Mouse (Mus musculus) CH12.LX (cell line): Measurements from ENCODE around the gene Cacna1c. TPM values are rescaled to one million over a fixed set of nuclear protein-coding genes. Genes with fewer than 3 reads are reported as not detected.

Source experiments
- DNase-seq: peaks from one replicate; pipeline ENCODE4 v3.0.0-alpha.2; 2013; ENCODE audit errors: extremely low read depth
- H3K27ac ChIP-seq: 2 replicates; pipeline ENCODE4 v1.5.1; 2012; ENCODE audit warnings: low read depth, mild to moderate bottlenecking, control low read depth, moderate library complexity; ENCODE audit not compliant: insufficient read depth
- H3K27me3 ChIP-seq: replicated peaks from 2 replicates; pipeline ENCODE3; 2012; ENCODE audit warnings: inconsistent platforms
- H3K36me3 ChIP-seq, 2 experiments: replicated peaks in 1 of 2; 2 replicates each; pipeline versions ENCODE3 to v1.6.1; 2012; ENCODE audit warnings: inconsistent platforms in 1 of 2, low read length in 1 of 2, mild to moderate bottlenecking in 1 of 2, mixed read lengths in 1 of 2, moderate library complexity in 1 of 2; ENCODE audit not compliant: control insufficient read depth in 1 of 2, insufficient read depth in 1 of 2
- H3K4me1 ChIP-seq, 2 experiments: 2 replicates each; pipeline ENCODE4 v1.6.1; 2012; ENCODE audit warnings: inconsistent platforms in 1 of 2, moderate library complexity in 1 of 2; ENCODE audit not compliant: insufficient read depth in 2 of 2, control insufficient read depth in 1 of 2
- H3K4me2 ChIP-seq: 2 replicates; pipeline ENCODE4 v1.6.1; 2012; ENCODE audit warnings: low read depth, mild to moderate bottlenecking, control low read depth; ENCODE audit not compliant: poor library complexity, insufficient read depth, severe bottlenecking
- H3K4me3 ChIP-seq, 3 experiments: fragments of 150-350 bp in 1 of 3; sonication (generic) in 1 of 3; replicated peaks in 1 of 3; 2 replicates each; pipeline versions ENCODE3 to v1.5.1; 2011 to 2012; ENCODE audit warnings: low read depth in 2 of 3, low read length in 2 of 3, mild to moderate bottlenecking in 2 of 3, moderate library complexity in 2 of 3, control low read depth in 1 of 3, improper control_type of control experiment in 1 of 3, inconsistent platforms in 1 of 3, mixed read lengths in 1 of 3; ENCODE audit not compliant: poor library complexity in 1 of 3
- H3K79me2 ChIP-seq: replicated peaks from 2 replicates; pipeline ENCODE4 v1.6.1; 2012; ENCODE audit warnings: mild to moderate bottlenecking, moderate library complexity; ENCODE audit not compliant: control insufficient read depth, poor library complexity, insufficient read depth, severe bottlenecking; ENCODE audit errors: extremely low read depth
- H3K9ac ChIP-seq: 2 replicates; pipeline ENCODE4 v1.6.1; 2012; ENCODE audit warnings: low read depth, mild to moderate bottlenecking, control low read depth, moderate library complexity; ENCODE audit not compliant: insufficient read depth
- H3K9me3 ChIP-seq: replicated peaks from 2 replicates; pipeline ENCODE3; 2012; ENCODE audit warnings: low read length, inconsistent platforms, mixed read lengths
- BHLHE40 ChIP-seq: IDR thresholded peaks from 2 replicates; pipeline ENCODE4 v1.6.1; 2011; ENCODE audit warnings: mild to moderate bottlenecking, low read depth, low read length, improper control_type of control experiment
- CHD2 ChIP-seq: IDR thresholded peaks from 2 replicates; pipeline ENCODE4 v1.6.1; 2011; ENCODE audit warnings: low read length, improper control_type of control experiment
- ETS1 ChIP-seq: conservative IDR thresholded peaks from 2 replicates; pipeline ENCODE4 v1.6.1; 2012; ENCODE audit warnings: low read depth, mild to moderate bottlenecking, inconsistent platforms, low read length, improper control_type of control experiment, moderate library complexity
- JUN ChIP-seq: IDR thresholded peaks from 2 replicates; pipeline ENCODE4 v1.6.1; 2011; ENCODE audit warnings: low read depth, mild to moderate bottlenecking, low read length, improper control_type of control experiment, moderate library complexity; ENCODE audit not compliant: insufficient read depth
- KAT2A ChIP-seq: IDR thresholded peaks from 2 replicates; pipeline ENCODE4 v1.6.1; 2012; ENCODE audit warnings: low read length, improper control_type of control experiment, inconsistent platforms; ENCODE audit not compliant: insufficient replicate concordance
- MAFK ChIP-seq: IDR thresholded peaks from 2 replicates; pipeline ENCODE4 v1.6.1; 2011; ENCODE audit warnings: low read length, improper control_type of control experiment; ENCODE audit not compliant: insufficient replicate concordance
- MAX ChIP-seq: IDR thresholded peaks from 2 replicates; pipeline ENCODE4 v1.6.1; 2011; ENCODE audit warnings: low read length, improper control_type of control experiment
- MEF2A ChIP-seq: IDR thresholded peaks from 2 replicates; pipeline ENCODE4 v1.6.1; 2014; ENCODE audit warnings: low read depth, mild to moderate bottlenecking, inconsistent platforms, low read length, improper control_type of control experiment, borderline replicate concordance
- MYC ChIP-seq: IDR thresholded peaks from 2 replicates; pipeline ENCODE4 v1.6.1; 2011; ENCODE audit warnings: low read depth, mild to moderate bottlenecking, improper control_type of control experiment, low read length
- NELFE ChIP-seq: IDR thresholded peaks from 2 replicates; pipeline ENCODE4 v1.6.1; 2011; ENCODE audit warnings: low read depth, low read length, improper control_type of control experiment
- NRF1 ChIP-seq: IDR thresholded peaks from 2 replicates; pipeline ENCODE4 v1.6.1; 2014; ENCODE audit warnings: low read depth, mild to moderate bottlenecking, inconsistent platforms, low read length, improper control_type of control experiment, moderate library complexity
- PAX5 ChIP-seq: IDR thresholded peaks from 2 replicates; pipeline ENCODE4 v1.6.1; 2012; ENCODE audit warnings: low read length, inconsistent platforms, mixed read lengths
- RAD21 ChIP-seq: IDR thresholded peaks from 2 replicates; pipeline ENCODE4 v1.6.1; 2011; ENCODE audit warnings: low read depth, mild to moderate bottlenecking, low read length, improper control_type of control experiment, moderate library complexity
- RCOR1 ChIP-seq: conservative IDR thresholded peaks from 2 replicates; pipeline ENCODE4 v1.6.1; 2012; ENCODE audit warnings: low read depth, mild to moderate bottlenecking, inconsistent platforms, low read length, improper control_type of control experiment
- SIN3A ChIP-seq: IDR thresholded peaks from 2 replicates; pipeline ENCODE4 v1.6.1; 2012; ENCODE audit warnings: low read length, improper control_type of control experiment, inconsistent platforms
- SMC3 ChIP-seq: IDR thresholded peaks from 2 replicates; pipeline ENCODE4 v1.6.1; 2011; ENCODE audit warnings: low read depth, low read length, improper control_type of control experiment
- TBP ChIP-seq: conservative IDR thresholded peaks from 2 replicates; pipeline ENCODE4 v1.6.1; 2011; ENCODE audit warnings: low read depth, low read length, improper control_type of control experiment
- USF2 ChIP-seq: conservative IDR thresholded peaks from 2 replicates; pipeline ENCODE4 v1.6.1; 2011; ENCODE audit warnings: low read depth, low read length, improper control_type of control experiment
- ZKSCAN1 ChIP-seq: IDR thresholded peaks from 2 replicates; pipeline ENCODE4 v1.6.1; 2012; ENCODE audit warnings: low read depth, inconsistent platforms, low read length, improper control_type of control experiment, borderline replicate concordance
- ZMIZ1 ChIP-seq: IDR thresholded peaks from 2 replicates; pipeline ENCODE4 v1.6.1; 2012; ENCODE audit warnings: low read depth, mild to moderate bottlenecking, inconsistent platforms, low read length, improper control_type of control experiment
- ZNF384 ChIP-seq: IDR thresholded peaks from 2 replicates; pipeline ENCODE4 v1.6.1; 2012; ENCODE audit warnings: low read depth, low read length, improper control_type of control experiment, inconsistent platforms
- dilution Hi-C: fragments of 300-500 bp; cut with MboI; formaldehyde crosslinking; loops from 2 replicates; pipeline ENCODE4 v1.14.3; 2020; ENCODE audit warnings: low sequenced_read_pairs; ENCODE audit not compliant: extremely low pct_unique_long_range_greater_than_20kb, extremely low pct_ligation_motif_present
- in situ Hi-C: fragments of 300-500 bp; cut with MboI; formaldehyde crosslinking; loops from 3 replicates; pipeline ENCODE4 v1.14.3; 2019; ENCODE audit warnings: low sequenced_read_pairs, low pct_ligation_motif_present, low pct_unique_long_range_greater_than_20kb, mixed read lengths
- polyA plus RNA-seq: library from polyadenylated mRNA; unstranded; fragments of >175 nt; gene quantifications from 2 replicates; pipeline ENCODE4 v1.2.1, GENCODE M21; 2012; ENCODE audit warnings: low read depth; ENCODE audit not compliant: insufficient read length
- total RNA-seq, 2 experiments: library from RNA; depleted of rRNA; stranded (reverse); fragments of 300-350 nt in 1 of 2; fragments of >200 nt in 1 of 2; gene quantifications; 2 replicates each; pipeline ENCODE4 v1.2.3; 2012 to 2014

Gene Cacna1c
- total and polyA plus RNA-seq, 3 experiments: 0.04 TPM; not detected in 2

GRCm38 (mm10) chr6:119081650-119082049 lies 114.6 kb downstream of the Cacna1c start:
- no peaks in the 10 kb centered on the region for H3K9me3 ChIP-seq
- dilution Hi-C loops (no loop called here), in situ Hi-C loops (no loop called here)
- H3K27ac ChIP-seq: no peak overlapping the region
- H3K4me3 ChIP-seq: no peak overlapping the region
- peaks cover 90% of the 10 kb centered on the region for H3K27me3 ChIP-seq
- no peaks in the 10 kb centered on the region for H3K36me3 ChIP-seq
- no peak for DNase-seq
- no peaks in the 10 kb centered on the region for H3K79me2 ChIP-seq
- no peak overlapping the region for H3K4me2 ChIP-seq
- no peak overlapping the region for H3K9ac ChIP-seq
- no peaks in the 10 kb centered on the region for H3K4me1 ChIP-seq
- TF ChIP-seq RCOR1: no peak
- no peak for TF ChIP-seq MAX
- no peak for TF ChIP-seq MAFK
- TF ChIP-seq SIN3A: no peak
- no peak for TF ChIP-seq NELFE
- no peak for TF ChIP-seq BHLHE40
- TF ChIP-seq JUN: no peak
- TF ChIP-seq NRF1: no peak
- TF ChIP-seq MEF2A: no peak
- TF ChIP-seq ETS1: no peak
- no peak for TF ChIP-seq RAD21
- no peak for TF ChIP-seq ZMIZ1
- no peak for TF ChIP-seq SMC3
- no peak for TF ChIP-seq USF2
- TF ChIP-seq MYC: no peak
- TF ChIP-seq KAT2A: no peak
- TF ChIP-seq PAX5: no peak
- no peak for TF ChIP-seq ZNF384

DNA sequence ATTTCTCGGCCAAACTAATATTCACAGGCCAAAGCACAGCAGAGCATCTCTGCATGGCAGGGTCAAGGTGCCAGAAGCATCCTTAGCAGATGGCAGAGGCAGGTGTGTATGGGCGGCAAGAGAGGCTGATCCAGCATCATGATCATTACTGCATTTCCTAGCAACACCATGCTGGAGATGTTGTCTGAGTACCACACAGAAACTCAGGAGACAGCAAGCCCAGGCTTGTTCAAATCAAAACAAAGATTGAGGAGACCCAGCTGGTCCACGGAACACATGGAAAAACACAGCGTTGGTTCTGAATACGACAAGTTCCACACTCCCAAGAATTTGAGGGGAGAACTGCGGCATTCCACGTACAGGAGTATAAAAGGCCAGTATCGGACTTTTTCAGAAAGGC lies 116.6 kb downstream of the Cacna1c start:
- no peaks in the 10 kb centered on the region for H3K36me3 ChIP-seq
- no peak overlapping the region for H3K9ac ChIP-seq
- H3K4me1 ChIP-seq: no peaks in the 10 kb centered on the region
- H3K9me3 ChIP-seq: no peaks in the 10 kb centered on the region
- no peak overlapping the region for H3K27ac ChIP-seq
- no peak for DNase-seq
- H3K27me3 ChIP-seq: peaks cover 95% of the 10 kb centered on the region
- in situ Hi-C loops: no loop called here
- TF ChIP-seq ZMIZ1 (no peak), MEF2A (no peak), TBP (no peak), SMC3 (no peak), CHD2 (no peak), ZKSCAN1 (no peak), SIN3A (no peak)
- H3K4me3 ChIP-seq: no peak overlapping the region
- dilution Hi-C loops: no loop called here
- no peaks in the 10 kb centered on the region for H3K79me2 ChIP-seq
- H3K4me2 ChIP-seq: no peak overlapping the region
